Comparison of ENCODE assay signal across 15 mouse cellular contexts in genomic region chr1:71767076-71767475, GRCm38 (mm10).
DNase-seq lines count a peak whose midpoint lies in the region; ATAC-seq and TF ChIP-seq lines count a peak whose summit lies in the region.
"Had no signal": no experiment of that assay in that cellular context is flagged by ENCODE, and none has a peak within 500 bp of the region (broad histone marks: within the 10 kb centered on the region; RNA-seq: fewer than 3 reads in every experiment).

No protein-coding gene starts in this region.

- peak; percentile 50 for DNase-seq in embryonic facial prominence, embryonic 14.5 days (ENCODE audit: low spot score)
- DNase-seq in embryonic facial prominence, embryonic 10.5 days (ENCODE audit: low spot score), result no peak
- peak; percentile 22 for DNase-seq in limb, embryonic 14.5 days (ENCODE audit: low spot score)
- DNase-seq in limb, embryonic 10.5 days (ENCODE audit: low spot score), result no peak
- DNase-seq in lung, postnatal 25 days (ENCODE audit: low spot score), result peak; percentile 7
- no peak for DNase-seq in adrenal gland, postnatal 10 days
- no peak for DNase-seq in c-Kit-positive CD71-positive TER-119-positive erythroid progenitor cells, embryonic 14.5 days (ENCODE audit: low spot score)
- DNase-seq: adrenal gland, postnatal 25 days; cerebellum, postnatal 25 days; retina, postnatal 1 day had no signal

- H3K9ac ChIP-seq in embryonic facial prominence, embryonic 14.5 days (ENCODE audit: low read depth, low read length), result no peak overlapping the region
- H3K9ac ChIP-seq in limb, embryonic 14.5 days (ENCODE audit: low read depth, low read length, severe bottlenecking), result no peak overlapping the region
- H3K9ac ChIP-seq in intestine, embryonic 16.5 days (ENCODE audit: low read depth, low read length), result no peak overlapping the region

- H3K4me3 ChIP-seq in embryonic facial prominence, embryonic 14.5 days (ENCODE audit: low read depth, low read length), result no peak overlapping the region
- H3K4me3 ChIP-seq in embryonic facial prominence, embryonic 10.5 days, result no peak overlapping the region
- H3K4me3 ChIP-seq in limb, embryonic 14.5 days (replicated peaks; ENCODE audit: low read length), result no peak overlapping the region
- no peak overlapping the region for H3K4me3 ChIP-seq in limb, embryonic 10.5 days
- no peak overlapping the region for H3K4me3 ChIP-seq in intestine, embryonic 16.5 days (ENCODE audit: low read length)
- H3K4me3 ChIP-seq: forebrain, embryonic 10.5 days; heart, adult 2 months had no signal

- H3K27ac ChIP-seq in embryonic facial prominence, embryonic 14.5 days (replicated peaks; ENCODE audit: low read depth, low read length), result no peak overlapping the region
- H3K27ac ChIP-seq in embryonic facial prominence, embryonic 10.5 days (replicated peaks), result no peak overlapping the region
- no peak overlapping the region for H3K27ac ChIP-seq in limb, embryonic 14.5 days (replicated peaks; ENCODE audit: low read depth, low read length)
- H3K27ac ChIP-seq in limb, embryonic 10.5 days, result no peak overlapping the region
- H3K27ac ChIP-seq in intestine, embryonic 16.5 days (ENCODE audit: low read length), result peak overlapping the region; percentile 61; the same call in 1 of the 2 replicates
- H3K27ac ChIP-seq: forebrain, embryonic 10.5 days; heart, adult 2 months had no signal

- no peaks in the 10 kb centered on the region for H3K9me3 ChIP-seq in embryonic facial prominence, embryonic 14.5 days (ENCODE audit: control insufficient read depth, low read length)
- no peaks in the 10 kb centered on the region for H3K9me3 ChIP-seq in embryonic facial prominence, embryonic 10.5 days
- H3K9me3 ChIP-seq in limb, embryonic 14.5 days (ENCODE audit: control insufficient read depth, low read length), result no peaks in the 10 kb centered on the region
- H3K9me3 ChIP-seq in limb, embryonic 10.5 days (replicated peaks), result no peaks in the 10 kb centered on the region
- H3K9me3 ChIP-seq in intestine, embryonic 16.5 days (ENCODE audit: control insufficient read depth, low read length), result no peaks in the 10 kb centered on the region
- H3K9me3 ChIP-seq: forebrain, embryonic 10.5 days had no signal

- 67% methylated on average over 5 of the region's 5 CpGs for WGBS in embryonic facial prominence, embryonic 14.5 days
- 86% methylated on average over 5 of the region's 5 CpGs for WGBS in embryonic facial prominence, embryonic 10.5 days
- 69% methylated on average over 5 of the region's 5 CpGs for WGBS in limb, embryonic 14.5 days
- 84% methylated on average over 5 of the region's 5 CpGs for WGBS in limb, embryonic 10.5 days
- WGBS in intestine, embryonic 16.5 days, result 48% methylated on average over 5 of the region's 5 CpGs

- peaks cover 8% of the 10 kb centered on the region; the same call in 1 of the 2 replicates for H3K4me1 ChIP-seq in embryonic facial prominence, embryonic 14.5 days (ENCODE audit: control insufficient read depth, insufficient read depth, low read length)
- no peaks in the 10 kb centered on the region for H3K4me1 ChIP-seq in embryonic facial prominence, embryonic 10.5 days
- H3K4me1 ChIP-seq in limb, embryonic 14.5 days (ENCODE audit: control insufficient read depth, insufficient read depth, low read length), result no peaks in the 10 kb centered on the region
- no peaks in the 10 kb centered on the region; the same call in 1 of the 2 replicates for H3K4me1 ChIP-seq in limb, embryonic 10.5 days
- H3K4me1 ChIP-seq in intestine, embryonic 16.5 days (ENCODE audit: control insufficient read depth, insufficient read depth, low read length), result no peaks in the 10 kb centered on the region
- H3K4me1 ChIP-seq: forebrain, embryonic 10.5 days had no signal

- no peak for TF ChIP-seq POLR2A in limb, embryonic 14.5 days (IDR thresholded peaks at IDR 0.05; ENCODE audit: borderline replicate concordance, extremely low read depth, insufficient read depth, insufficient read length)

- no peak for ATAC-seq in embryonic facial prominence, embryonic 14.5 days (ENCODE audit: low read depth)
- ATAC-seq in limb, embryonic 14.5 days (ENCODE audit: low FRiP score, low read depth), result no peak
- ATAC-seq in intestine, embryonic 16.5 days, result peak; percentile 82
- ATAC-seq: hindbrain, embryonic 16.5 days had no signal

- H3K27me3 ChIP-seq in embryonic facial prominence, embryonic 14.5 days (replicated peaks; ENCODE audit: control insufficient read depth, insufficient read depth, low read length), result no peaks in the 10 kb centered on the region
- no peaks in the 10 kb centered on the region for H3K27me3 ChIP-seq in embryonic facial prominence, embryonic 10.5 days (replicated peaks; ENCODE audit: low read depth, poor library complexity, severe bottlenecking)
- H3K27me3 ChIP-seq in limb, embryonic 14.5 days (ENCODE audit: control insufficient read depth, insufficient read depth, low read length), result no peaks in the 10 kb centered on the region
- no peaks in the 10 kb centered on the region for H3K27me3 ChIP-seq in limb, embryonic 10.5 days (ENCODE audit: low read depth, poor library complexity, severe bottlenecking)
- no peaks in the 10 kb centered on the region for H3K27me3 ChIP-seq in intestine, embryonic 16.5 days (replicated peaks; ENCODE audit: control insufficient read depth, insufficient read depth, low read length)

- H3K4me2 ChIP-seq in embryonic facial prominence, embryonic 14.5 days (ENCODE audit: low read depth, low read length), result no peak overlapping the region
- no peak overlapping the region for H3K4me2 ChIP-seq in limb, embryonic 14.5 days (replicated peaks; ENCODE audit: low read depth, low read length, severe bottlenecking)
- H3K4me2 ChIP-seq in intestine, embryonic 16.5 days (ENCODE audit: low read depth, low read length), result no peak overlapping the region
- H3K4me2 ChIP-seq: liver, embryonic 11.5 days had no signal

- H3K36me3 ChIP-seq in embryonic facial prominence, embryonic 14.5 days (ENCODE audit: control insufficient read depth, insufficient read depth, low read length), result no peaks in the 10 kb centered on the region
- H3K36me3 ChIP-seq in embryonic facial prominence, embryonic 10.5 days (replicated peaks), result no peaks in the 10 kb centered on the region
- H3K36me3 ChIP-seq in limb, embryonic 14.5 days (ENCODE audit: control insufficient read depth, insufficient read depth, low read length), result no peaks in the 10 kb centered on the region
- H3K36me3 ChIP-seq in limb, embryonic 10.5 days, result no peaks in the 10 kb centered on the region
- no peaks in the 10 kb centered on the region for H3K36me3 ChIP-seq in intestine, embryonic 16.5 days (ENCODE audit: control insufficient read depth, insufficient read depth, low read length)
- H3K36me3 ChIP-seq: forebrain, embryonic 10.5 days had no signal

Comparison
In these comparisons a context has a peak if more than half of its experiments do, and no peak if none do; other contexts are left out.
1. DNase-seq: peak in embryonic facial prominence, embryonic 14.5 days (single experiment), limb, embryonic 14.5 days (single experiment) and lung, postnatal 25 days (single experiment); none in embryonic facial prominence, embryonic 10.5 days (single experiment), limb, embryonic 10.5 days (single experiment), adrenal gland, postnatal 10 days (single experiment) and c-Kit-positive CD71-positive TER-119-positive erythroid progenitor cells, embryonic 14.5 days (single experiment).